Mouse (Mus musculus) T-cell, adult 2 months (primary cell): ENCODE results near the gene Gm13289.
A peak's percentile ranks its signal among the peaks of the same experiment; 100 is the strongest.
"Not testable (repeated sequence)": the region's sequence is repeated elsewhere in the genome, so short reads cannot be mapped to it uniquely, and the experiment has no call there.

ENCODE experiments used
- DNase-seq: peaks from one replicate; pipeline ENCODE4 v3.0.0; 2022; ENCODE audit warnings: low spot score

Gene Gm13289

DNA sequence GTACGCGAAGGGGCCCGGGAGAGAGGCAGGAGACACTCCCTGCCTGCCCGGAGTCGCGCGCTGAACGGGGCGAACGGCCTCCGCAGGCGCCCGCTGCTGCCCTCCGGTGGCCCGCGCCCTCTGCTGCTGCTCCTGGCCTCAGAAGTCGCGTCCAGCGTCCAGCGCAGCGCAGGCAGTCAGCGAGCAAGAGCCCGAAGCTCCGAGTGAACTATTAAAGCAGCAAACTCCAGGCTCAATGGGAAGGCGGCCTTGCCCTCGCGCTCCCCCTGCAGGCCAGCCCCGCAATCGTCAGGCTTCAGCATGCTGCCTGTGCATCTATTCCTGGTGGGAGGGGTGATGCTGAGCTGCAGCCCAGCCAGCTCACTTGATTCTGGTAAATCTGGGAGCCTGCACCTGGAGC, at the start of gene Gm13289:
TSS of gene Gm13289 (plus strand) at position 301 of the 400 bp plus-strand sequence.
- not testable (repeated sequence) for DNase-seq

DNA sequence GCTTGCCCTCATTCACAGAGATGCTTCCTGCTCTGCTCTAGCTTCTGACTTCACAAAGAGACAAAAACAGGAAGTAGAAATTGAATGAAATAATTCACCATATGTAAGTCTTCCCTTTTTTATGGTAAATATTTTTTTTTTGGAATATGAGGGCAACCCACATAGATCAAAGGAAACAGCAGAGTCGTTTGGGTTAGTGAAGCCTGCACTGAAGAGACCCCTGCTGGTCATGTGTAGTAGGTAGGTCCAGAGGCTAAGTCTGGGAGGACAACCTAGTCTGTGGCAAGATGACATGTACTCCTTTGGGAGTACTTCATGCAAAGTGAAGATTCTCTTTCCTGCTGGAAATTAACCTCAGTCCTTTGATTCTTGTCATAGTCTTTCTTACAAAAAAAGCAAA, 49.4 kb upstream of the Gm13289 start:
- peak; percentile 43 for DNase-seq

DNA sequence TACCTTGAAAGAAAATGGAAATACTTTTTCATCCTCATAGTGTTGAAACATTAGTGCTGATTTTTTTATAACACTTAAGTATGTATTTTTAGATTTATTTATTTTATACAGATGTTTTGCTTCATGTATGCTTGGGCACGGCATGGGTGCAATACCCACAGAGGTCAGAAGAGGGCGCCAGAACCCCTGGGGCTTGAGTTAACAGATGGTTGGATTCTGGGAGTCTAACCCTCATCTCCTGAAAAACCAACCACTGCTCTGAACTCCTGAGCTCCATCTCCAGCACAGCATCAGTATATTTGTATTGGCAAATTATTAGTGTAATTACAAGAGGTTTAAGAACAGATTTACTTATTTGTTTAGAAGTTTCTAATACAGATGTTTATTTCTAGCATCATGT, 38.2 kb upstream of the Gm13289 start:
- peak; percentile 66 for DNase-seq

DNA sequence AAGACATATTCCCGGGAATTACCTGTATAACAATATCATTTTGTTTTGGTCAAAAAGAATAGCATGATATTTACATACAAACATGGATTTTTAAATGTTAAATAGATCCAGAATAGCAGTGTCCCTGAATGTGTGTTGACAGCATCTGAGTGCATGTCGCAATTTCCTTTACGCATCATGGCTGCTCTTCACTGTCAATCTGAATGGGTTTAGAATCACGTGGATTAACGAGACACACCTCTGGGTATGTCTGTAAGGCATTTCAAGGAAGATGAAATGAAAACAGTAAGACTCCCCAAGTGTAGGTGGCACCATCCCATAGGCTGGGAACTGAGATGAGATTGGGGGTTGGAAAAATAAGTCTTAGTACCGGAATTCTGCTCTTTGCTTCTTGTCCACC, 37.7 kb upstream of the Gm13289 start:
- no peak for DNase-seq

DNA sequence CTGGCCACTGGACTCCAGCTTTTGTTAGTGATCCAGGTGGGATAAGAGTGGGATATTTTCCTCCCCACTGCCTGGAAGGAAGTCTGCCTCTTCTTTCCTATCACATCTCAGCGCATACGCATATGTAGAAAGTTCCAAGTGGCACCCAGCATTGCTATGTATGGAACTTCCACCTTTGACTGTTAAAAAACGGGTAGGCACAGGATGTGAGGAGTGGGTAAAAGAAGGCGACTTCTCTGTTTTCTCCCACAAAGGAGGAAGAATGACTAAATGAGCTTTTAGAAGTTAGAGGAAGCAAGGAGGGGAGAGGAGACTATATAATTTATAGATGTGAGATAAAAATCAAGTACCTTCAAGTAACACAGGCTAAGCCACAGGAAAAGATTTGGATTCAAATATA, 35.3 kb upstream of the Gm13289 start:
- DNase-seq = no peak

DNA sequence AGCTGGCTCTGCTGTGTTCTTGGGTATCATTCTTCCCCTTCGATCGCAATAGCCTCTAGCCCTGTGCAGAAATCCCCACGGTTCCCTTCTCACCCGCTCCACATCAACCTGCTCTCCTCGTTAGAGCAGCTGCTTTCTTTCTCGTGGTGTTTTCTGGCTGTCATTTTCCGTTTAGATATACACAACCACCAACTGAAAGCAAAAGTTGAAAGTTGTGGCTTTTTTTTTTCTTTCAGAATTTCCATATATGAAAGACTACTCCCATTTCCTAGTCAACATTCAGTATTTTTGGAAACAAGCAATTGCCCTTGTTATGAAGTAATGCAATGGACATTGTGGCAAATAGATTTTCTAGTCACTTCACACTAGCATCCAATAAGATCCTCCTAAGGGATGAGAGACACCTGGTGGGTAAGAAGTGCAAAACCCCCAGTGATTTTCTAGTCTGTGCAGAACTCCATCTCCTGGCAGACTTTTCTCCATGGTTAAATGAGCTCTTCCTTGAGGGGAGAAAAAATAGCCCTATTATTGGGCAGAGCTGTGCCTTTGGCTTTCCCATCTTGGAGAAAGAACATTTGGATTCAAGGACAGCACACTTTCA, 33.9 kb upstream of the Gm13289 start:
- DNase-seq = no peak

DNA sequence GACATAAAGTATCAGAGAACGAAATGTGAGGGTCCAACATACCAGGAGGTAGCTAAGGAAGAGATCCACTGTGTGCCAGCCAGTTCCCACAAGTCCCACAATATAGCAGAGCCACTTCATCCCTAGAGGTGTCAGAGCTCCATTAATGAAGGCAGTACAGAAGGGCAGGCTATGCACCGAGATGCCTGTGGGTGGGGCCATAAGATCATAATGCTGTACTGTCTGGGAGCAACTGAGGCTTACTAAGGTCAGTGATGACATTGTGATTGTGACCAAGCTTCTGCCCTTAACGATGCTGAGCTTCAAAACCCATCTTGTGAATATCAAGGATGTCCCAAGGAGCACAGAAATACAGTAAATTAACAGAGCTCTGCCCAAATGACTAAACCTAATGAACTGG, 32.5 kb upstream of the Gm13289 start:
- DNase-seq = no peak

DNA sequence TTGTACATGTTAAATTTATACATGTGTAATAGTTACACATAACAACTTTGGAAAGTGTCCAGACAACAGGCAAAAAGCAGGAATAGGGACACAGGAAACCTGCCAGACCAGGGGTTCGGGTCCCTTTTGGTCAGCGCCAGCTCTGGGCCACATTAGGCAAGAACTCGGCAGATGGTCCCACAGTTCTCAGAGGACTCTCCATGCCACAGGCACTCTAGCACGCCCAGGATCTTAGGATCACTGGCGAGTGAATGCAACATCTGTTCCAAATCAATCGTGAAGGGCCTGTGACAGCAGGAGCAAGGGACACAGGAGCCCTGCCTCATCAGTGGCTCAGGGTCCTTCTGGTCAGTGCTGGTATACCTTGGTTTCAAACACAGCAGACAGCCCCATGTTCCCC, 26.8 kb upstream of the Gm13289 start:
- DNase-seq = no peak

DNA sequence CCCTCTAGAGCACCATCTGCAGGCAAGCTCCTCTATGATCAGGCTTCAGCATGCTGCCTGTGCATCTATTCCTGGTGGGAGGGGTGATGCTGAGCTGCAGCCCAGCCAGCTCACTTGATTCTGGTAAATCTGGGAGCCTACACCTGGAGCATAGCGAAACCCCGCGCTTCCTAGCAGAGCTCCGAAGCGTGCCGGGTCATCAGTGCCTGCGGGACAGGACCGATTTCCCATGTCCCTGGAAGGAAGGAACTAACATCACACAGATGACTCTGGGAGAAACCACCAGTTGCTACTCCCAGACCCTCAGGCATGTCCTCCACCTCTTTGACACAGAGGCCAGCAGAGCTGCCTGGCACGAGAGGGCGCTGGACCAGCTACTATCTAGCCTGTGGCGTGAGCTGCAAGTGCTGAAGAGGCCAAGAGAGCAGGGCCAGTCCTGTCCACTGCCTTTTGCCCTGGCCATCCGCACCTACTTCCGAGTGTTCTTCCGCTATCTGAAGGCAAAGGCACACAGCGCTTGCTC, 21.8 kb upstream of the Gm13289 start, which contains the start of gene Gm13271:
TSS of gene Gm13271 (plus strand) at position 51 of the 523 bp plus-strand sequence.
- DNase-seq = peak; percentile 56

DNA sequence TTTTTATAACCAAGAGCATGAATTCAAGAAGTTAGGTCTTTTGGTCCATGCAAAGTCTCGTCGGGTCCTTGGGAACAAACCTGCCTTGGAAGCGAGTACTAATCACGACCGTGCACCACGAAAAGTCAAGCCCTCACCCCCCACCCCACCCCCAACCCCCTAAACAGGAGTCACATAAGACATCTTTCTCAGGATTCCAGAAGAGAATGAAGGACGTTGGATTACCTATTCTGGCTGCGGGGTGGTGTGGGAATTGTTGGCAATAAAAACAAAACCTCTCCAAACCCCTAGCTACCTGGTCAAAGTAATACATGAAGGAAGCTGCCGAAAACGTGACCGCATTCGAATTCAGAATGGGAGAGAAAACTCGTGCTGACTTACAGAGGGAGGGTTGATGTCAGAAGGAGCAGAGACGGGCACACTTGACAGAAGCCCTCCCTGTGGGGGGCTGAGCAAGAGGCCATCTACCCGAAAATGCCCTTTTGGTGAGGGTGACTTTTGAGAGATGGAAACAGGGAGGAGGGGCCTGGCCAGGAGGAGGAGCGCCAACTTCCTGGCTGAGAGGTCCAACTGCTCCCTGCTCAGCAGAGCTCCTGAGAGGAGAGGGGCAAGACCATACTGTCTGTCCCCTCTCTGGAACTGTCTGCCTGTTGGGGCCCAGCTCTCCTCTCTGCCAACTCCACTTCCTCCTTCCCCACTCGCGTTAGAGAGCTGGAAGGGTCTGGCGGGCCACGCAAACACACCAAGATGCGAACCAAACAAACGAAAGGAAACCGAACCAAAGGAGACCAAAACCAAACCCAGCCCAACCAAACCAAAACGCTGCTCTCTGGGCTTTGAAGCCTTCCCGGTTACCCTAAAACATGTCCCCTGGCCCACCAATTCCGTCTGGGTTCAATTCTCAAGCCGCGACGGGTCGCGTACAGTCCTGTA, 19.9 kb upstream of the Gm13289 start:
- not testable (repeated sequence) for DNase-seq

DNA sequence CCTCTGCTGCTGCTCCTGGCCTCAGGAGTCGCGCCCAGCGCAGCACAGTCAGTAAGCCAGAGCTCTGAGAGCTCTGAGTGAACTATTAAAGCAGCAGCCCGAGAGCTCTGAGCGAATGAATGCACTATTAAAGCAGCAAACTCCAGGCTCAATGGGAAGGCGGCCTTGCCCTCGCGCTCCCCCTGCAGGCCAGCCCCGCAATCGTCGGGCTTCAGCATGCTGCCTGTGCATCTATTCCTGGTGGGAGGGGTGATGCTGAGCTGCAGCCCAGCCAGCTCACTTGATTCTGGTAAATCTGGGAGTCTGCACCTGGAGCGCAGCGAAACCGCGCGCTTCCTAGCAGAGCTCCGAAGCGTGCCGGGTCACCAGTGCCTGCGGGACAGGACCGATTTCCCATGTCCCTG, 19.1 kb upstream of the Gm13289 start:
- DNase-seq = peak; percentile 88

DNA sequence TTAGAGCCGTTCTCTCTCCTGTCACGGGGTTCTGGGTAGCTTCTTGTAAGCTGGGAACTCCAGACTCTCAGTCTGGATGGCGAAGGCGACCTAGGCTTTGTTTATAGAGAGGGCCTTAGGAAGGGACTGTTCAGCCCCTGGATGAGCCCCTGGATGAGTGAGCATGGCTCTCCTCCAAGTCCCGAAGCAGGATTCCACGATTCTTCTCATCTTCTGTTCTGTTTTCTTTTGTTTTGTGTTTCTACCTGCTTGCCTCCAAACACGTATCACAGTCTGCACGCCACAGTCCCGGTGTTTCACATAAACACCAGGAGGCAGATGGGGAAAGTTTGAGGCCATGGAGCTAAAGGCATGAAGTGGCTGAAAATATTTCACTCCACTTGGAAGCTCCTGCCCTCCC, 18.0 kb upstream of the Gm13289 start:
- DNase-seq = not testable (repeated sequence)

DNA sequence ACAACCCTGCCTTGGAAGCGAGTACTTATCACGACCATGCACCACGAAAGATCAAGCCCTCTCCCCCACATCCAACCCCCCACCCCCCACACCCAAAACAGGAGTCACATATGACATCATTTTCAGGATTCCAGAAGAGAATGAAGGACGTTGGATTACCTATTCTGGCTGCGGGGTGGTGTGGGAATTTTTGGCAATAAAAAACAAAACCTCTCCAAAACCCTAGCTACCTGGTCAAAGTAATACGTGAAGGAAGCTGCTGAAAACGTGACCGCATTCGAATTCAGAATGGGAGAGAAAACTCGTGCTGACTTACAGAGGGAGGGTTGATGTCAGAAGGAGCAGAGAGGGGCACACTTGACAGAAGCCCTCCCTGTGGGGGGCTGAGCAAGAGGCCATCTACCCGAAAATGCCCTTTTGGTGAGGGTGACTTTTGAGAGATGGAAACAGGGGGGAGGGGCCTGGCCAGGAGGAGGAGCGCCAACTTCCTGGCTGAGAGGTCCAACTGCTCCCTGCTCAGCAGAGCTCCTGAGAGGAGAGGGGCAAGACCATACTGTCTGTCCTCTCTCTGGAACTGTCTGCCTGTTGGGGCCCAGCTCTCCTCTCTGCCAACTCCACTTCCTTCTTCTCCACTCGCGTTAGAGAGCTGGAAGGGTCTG, 17.0 kb upstream of the Gm13289 start, which contains the start of gene Gm13283:
TSS of gene Gm13283 (plus strand) at position 510 of the 659 bp plus-strand sequence.
- DNase-seq = peak; percentile 21

DNA sequence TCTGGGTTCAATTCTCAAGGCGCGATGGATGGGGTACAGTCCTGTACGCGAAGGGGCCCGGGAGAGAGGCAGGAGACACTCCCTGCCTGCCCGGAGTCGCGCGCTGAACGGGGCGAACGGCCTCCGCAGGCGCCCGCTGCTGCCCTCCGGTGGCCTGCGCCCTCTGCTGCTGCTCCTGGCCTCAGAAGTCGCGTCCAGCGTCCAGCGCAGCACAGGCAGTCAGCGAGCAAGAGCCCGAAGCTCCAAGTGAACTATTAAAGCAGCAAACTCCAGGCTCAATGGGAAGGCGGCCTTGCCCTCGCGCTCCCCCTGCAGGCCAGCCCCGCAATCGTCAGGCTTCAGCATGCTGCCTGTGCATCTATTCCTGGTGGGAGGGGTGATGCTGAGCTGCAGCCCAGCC, 16.3 kb upstream of the Gm13289 start:
- DNase-seq = peak; percentile 55

DNA sequence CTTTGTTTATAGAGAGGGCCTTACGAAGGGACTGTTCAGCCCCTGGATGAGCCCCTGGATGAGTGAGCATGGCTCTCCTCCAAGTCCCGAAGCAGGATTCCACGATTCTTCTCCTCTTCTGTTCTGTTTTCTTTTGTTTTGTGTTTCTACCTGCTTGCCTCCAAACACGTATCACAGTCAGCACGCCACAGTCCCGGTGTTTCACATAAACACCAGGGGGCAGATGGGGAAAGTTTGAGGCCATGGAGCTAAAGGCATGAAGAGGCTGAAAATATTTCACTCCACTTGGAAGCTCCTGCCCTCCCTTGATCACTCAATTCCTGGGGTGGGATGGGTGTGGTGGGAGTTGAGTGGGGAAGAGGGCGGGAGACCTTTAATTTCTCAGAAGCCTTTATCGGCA, 14.9 kb upstream of the Gm13289 start:
- DNase-seq = peak; percentile 75

DNA sequence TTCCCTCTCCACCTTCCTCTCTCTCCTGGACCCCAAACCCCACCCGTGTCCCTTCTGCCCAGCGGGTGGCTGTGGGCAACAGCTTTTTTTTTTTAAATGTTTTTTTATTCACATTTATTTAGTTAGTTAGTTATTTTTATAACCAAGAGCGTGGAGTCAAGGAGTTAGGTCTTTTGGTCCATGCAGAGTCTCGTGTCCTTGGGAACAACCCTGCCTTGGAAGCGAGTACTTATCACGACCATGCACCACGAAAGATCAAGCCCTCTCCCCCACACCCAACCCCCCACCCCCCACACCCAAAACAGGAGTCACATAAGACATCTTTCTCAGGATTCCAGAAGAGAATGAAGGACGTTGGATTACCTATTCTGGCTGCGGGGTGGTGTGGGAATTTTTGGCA, 14.4 kb upstream of the Gm13289 start:
- not testable (repeated sequence) for DNase-seq

DNA sequence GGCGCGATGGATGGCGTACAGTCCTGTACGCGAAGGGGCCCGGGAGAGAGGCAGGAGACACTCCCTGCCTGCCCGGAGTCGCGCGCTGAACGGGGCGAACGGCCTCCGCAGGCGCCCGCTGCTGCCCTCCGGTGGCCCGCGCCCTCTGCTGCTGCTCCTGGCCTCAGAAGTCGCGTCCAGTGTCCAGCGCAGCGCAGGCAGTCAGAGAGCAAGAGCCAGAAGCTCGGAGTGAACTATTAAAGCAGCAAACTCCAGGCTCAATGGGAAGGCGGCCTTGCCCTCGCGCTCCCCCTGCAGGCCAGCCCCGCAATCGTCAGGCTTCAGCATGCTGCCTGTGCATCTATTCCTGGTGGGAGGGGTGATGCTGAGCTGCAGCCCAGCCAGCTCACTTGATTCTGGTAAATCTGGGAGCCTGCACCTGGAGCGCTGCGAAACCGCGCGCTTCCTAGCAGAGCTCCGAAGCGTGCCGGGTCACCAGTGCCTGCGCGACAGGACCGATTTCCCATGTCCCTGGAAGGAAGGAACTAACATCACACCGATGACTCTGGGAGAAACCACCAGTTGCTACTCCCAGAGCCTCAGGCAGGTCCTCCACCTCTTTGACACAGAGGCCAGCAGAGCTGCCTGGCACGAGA, 13.2 kb upstream of the Gm13289 start:
- DNase-seq = peak; percentile 30

DNA sequence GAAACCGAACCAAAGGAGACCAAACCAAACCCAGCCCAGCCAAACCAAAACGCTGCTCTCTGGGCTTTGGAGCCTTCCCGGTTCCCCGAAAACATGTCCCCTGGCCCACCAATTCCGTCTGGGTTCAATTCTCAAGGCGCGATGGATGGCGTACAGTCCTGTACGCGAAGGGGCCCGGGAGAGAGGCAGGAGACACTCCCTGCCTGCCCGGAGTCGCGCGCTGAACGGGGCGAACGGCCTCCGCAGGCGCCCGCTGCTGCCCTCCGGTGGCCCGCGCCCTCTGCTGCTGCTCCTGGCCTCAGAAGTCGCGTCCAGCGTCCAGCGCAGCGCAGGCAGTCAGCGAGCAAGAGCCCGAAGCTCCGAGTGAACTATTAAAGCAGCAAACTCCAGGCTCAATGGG, 3.2 kb upstream of the Gm13289 start, which contains the start of gene Gm13290:
TSS of gene Gm13290 (plus strand) at position 301 of the 400 bp plus-strand sequence.
- not testable (repeated sequence) for DNase-seq

DNA sequence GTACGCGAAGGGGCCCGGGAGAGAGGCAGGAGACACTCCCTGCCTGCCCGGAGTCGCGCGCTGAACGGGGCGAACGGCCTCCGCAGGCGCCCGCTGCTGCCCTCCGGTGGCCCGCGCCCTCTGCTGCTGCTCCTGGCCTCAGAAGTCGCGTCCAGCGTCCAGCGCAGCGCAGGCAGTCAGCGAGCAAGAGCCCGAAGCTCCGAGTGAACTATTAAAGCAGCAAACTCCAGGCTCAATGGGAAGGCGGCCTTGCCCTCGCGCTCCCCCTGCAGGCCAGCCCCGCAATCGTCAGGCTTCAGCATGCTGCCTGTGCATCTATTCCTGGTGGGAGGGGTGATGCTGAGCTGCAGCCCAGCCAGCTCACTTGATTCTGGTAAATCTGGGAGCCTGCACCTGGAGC, 2.8 kb downstream of the Gm13289 start, which contains the start of gene Gm13272:
TSS of gene Gm13272 (plus strand) at position 301 of the 400 bp plus-strand sequence.
- DNase-seq = not testable (repeated sequence)

DNA sequence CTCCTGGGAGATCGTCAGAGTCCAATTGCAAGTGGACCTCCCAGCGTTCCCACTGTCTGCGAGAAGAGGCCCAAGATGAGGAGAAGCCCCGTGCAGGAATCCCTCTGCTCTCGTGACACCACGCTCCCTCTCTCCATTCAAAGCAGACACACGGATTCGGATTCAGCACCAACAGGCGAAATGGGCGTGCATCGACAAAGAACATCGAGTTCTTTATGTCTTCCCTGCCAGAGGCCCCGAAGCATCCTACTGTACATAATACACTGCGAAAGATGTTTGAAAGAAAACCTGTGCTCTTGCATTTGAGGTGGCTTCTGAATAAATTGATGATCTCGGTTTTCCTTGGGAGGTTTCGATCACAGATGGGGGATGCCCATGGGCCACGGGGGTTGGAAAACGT, 3.6 kb downstream of the Gm13289 start:
- DNase-seq = not testable (repeated sequence)

DNA sequence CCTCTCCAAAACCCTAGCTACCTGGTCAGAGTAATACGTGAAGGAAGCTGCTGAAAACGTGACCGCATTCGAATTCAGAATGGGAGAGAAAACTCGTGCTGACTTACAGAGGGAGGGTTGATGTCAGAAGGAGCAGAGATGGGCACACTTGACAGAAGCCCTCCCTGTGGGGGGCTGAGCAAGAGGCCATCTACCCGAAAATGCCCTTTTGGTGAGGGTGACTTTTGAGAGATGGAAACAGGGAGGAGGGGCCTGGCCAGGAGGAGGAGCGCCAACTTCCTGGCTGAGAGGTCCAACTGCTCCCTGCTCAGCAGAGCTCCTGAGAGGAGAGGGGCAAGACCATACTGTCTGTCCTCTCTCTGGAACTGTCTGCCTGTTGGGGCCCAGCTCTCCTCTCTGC, 5.1 kb downstream of the Gm13289 start, which contains the start of gene Ifnz:
TSS of gene Ifnz (plus strand) at position 301 of the 400 bp plus-strand sequence.
- not testable (repeated sequence) for DNase-seq
